Mouse (Mus musculus) hematopoietic multipotent progenitor cell, adult 10-12 weeks (in vitro differentiated cells): ENCODE data around the gene Dgkz. TPM values are rescaled to one million over a fixed set of nuclear protein-coding genes. Genes with fewer than 3 reads are reported as not detected.

Experiments
- polyA plus RNA-seq: library from polyadenylated mRNA; stranded (reverse); fragments of >175 nt; gene quantifications from 2 replicates; pipeline ENCODE4 v1.2.3, GENCODE M21; 2012; ENCODE audit warnings: low replicate concordance

The Dgkz gene
- polyA plus RNA-seq, result 253 and 376 TPM in 2 replicates

GRCm38 (mm10) chr2:91975581-91976541 is at the start of gene Dgkz:
Gene Dgkz (minus strand): TSS chr2:91975864.

GRCm38 (mm10) chr2:92024274-92024672 is 48.6 kb upstream of the Dgkz start, which contains the start of gene Creb3l1:
Gene Creb3l1 (minus strand): TSS chr2:92024502.

GRCm38 (mm10) chr2:91945483-91945882 is 30.2 kb downstream of the Dgkz start, which contains the start of gene Gm9821:
Gene Gm9821 (plus strand): TSS chr2:91945703.

GRCm38 (mm10) chr2:91932160-91932711 is 43.4 kb downstream of the Dgkz start, which contains the start of gene Mdk:
Gene Mdk (minus strand): TSS chr2:91932297.

GRCm38 (mm10) chr2:91926949-91927348 is 48.7 kb downstream of the Dgkz start, which contains the start of gene Chrm4:
Gene Chrm4 (plus strand): TSS chr2:91927249.

Other genes starting within 250 kb of the Dgkz start
- gene Ambra1, start 245.7 kb downstream of the Dgkz start, polyA plus RNA-seq, result 35.8 and 49.0 TPM in 2 replicates
- 0.13 and 0.59 TPM in 2 replicates for gene Chrm4, start 48.6 kb downstream of the Dgkz start, polyA plus RNA-seq
- 8.2 and 9.8 TPM in 2 replicates for gene Mdk, start 43.6 kb downstream of the Dgkz start, polyA plus RNA-seq
- gene Gm9821, start 30.2 kb downstream of the Dgkz start, polyA plus RNA-seq, result not detected in 2 replicates
- 1.6 and 2.9 TPM in 2 replicates for gene Creb3l1, start 48.6 kb upstream of the Dgkz start, polyA plus RNA-seq
- gene Phf21a, start 117.3 kb upstream of the Dgkz start, polyA plus RNA-seq, result 28.3 and 73.6 TPM in 2 replicates